Mouse (Mus musculus): Measurements from ENCODE around the gene Plb1. TPM values are rescaled to one million over a fixed set of nuclear protein-coding genes. Genes with fewer than 3 reads are reported as not detected.

Gene Plb1
- polyA plus RNA-seq, 1 experiment from 2014 or later = not detected

- H3K4me2 ChIP-seq (ENCODE audit: low read length) = no peak overlapping the region
- no peak overlapping the region for H3K4me3 ChIP-seq (replicated peaks; ENCODE audit: low read depth, low read length)
- WGBS = 83% methylated on average over 3 of the region's 3 CpGs
- H3K27me3 ChIP-seq (ENCODE audit: control insufficient read depth, insufficient read depth, low read length) = no peaks in the 10 kb centered on the region
- DNase-seq = no peak
- ATAC-seq (ENCODE audit: low FRiP score, low TSS enrichment) = no peak
- no peak overlapping the region for H3K9ac ChIP-seq (replicated peaks; ENCODE audit: low read length)
- no peak overlapping the region for H3K27ac ChIP-seq (replicated peaks; ENCODE audit: low read depth, low read length)
- H3K36me3 ChIP-seq (ENCODE audit: control insufficient read depth, insufficient read depth, low read length) = no peaks in the 10 kb centered on the region
- no peaks in the 10 kb centered on the region for H3K4me1 ChIP-seq (ENCODE audit: control insufficient read depth, insufficient read depth, low read length)
- H3K9me3 ChIP-seq (ENCODE audit: control insufficient read depth, low read length) = no peaks in the 10 kb centered on the region
These were observed 165.2 kb downstream of the Plb1 start for GRCm38 (mm10) chr5:32397719-32398118.

DNA sequence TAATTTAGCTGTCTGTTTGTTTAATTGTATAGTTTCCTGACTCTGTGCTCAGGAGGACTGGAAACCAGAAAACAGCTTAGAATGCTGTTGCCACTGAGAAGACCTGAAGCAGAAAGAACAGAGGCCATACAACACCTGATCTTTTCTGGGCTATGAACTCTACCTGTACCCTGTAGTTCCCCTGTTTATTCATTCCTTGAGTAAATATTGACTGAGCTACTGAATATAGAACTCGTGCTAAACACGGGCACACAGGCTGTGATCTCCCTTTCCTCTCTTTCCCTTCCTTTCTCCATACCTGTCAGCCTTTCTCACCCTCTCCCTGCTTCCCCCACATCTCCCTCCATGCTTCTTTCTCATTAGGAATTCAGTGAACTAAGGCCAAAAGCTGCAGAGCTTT lies 168.4 kb downstream of the Plb1 start:
- no peak overlapping the region for H3K4me3 ChIP-seq (replicated peaks; ENCODE audit: low read depth, low read length)
- ATAC-seq (ENCODE audit: low FRiP score, low TSS enrichment) (no peak), DNase-seq (no peak)
- no peaks in the 10 kb centered on the region for H3K27me3 ChIP-seq (ENCODE audit: control insufficient read depth, insufficient read depth, low read length)
- no peak overlapping the region for H3K9ac ChIP-seq (replicated peaks; ENCODE audit: low read length)
- H3K27ac ChIP-seq (replicated peaks; ENCODE audit: low read depth, low read length) = no peak overlapping the region
- no peaks in the 10 kb centered on the region for H3K36me3 ChIP-seq (ENCODE audit: control insufficient read depth, insufficient read depth, low read length)
- 82% methylated on average over 2 of the region's 2 CpGs for WGBS
- no peak overlapping the region for H3K4me2 ChIP-seq (ENCODE audit: low read length)
- H3K9me3 ChIP-seq (ENCODE audit: control insufficient read depth, low read length) = no peaks in the 10 kb centered on the region
- H3K4me1 ChIP-seq (ENCODE audit: control insufficient read depth, insufficient read depth, low read length) = 0 out of 2 replicates have a peak, but pooled peaks cover 4% of the 10 kb centered on the region

DNA sequence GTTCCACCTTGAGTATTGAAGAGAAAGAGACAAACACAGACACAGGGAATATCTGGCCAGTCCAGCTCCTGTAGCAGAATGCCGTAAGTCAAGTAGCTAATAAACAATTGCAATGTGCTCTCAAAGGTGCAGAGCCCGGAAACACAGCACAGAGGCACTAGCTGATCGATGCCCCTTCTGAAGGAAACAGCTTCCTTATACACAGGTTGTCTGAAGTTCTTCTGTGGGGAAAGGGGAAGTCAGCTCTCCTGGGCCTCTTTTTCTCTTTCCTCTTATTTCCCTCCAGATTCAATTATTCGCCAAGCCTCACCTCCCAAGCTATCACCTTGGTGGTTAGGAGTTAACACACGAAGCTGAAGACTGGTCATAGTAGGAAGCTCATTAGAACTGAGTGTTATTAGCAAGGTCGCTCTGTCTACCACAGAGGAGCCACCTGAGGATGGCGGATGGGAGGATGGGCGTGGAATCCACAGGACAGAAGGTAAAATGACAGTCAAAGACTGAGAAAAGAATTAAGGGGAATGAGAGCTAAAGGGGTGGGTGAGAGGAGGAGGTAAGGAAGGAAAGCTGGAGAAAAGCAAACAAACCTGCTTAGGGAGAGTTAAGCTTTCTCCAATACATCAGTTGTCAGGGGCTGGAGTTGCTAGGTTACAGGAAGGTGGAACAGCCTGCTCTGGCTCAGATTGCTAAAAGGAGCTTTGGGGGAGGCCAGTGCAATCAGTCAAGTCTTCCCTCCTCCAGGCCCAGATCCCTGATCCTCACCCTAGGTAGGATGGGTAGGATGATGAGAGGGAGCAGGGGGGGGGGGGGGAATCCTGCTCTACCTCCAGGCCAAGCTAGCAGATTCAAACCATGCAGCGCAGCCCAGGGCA lies 170.8 kb downstream of the Plb1 start:
- H3K27ac ChIP-seq (replicated peaks; ENCODE audit: low read depth, low read length) = no peak overlapping the region; the same call in 1 of the 2 replicates
- peak; percentile 56 for DNase-seq
- ATAC-seq (ENCODE audit: low FRiP score, low TSS enrichment) = no peak

DNA sequence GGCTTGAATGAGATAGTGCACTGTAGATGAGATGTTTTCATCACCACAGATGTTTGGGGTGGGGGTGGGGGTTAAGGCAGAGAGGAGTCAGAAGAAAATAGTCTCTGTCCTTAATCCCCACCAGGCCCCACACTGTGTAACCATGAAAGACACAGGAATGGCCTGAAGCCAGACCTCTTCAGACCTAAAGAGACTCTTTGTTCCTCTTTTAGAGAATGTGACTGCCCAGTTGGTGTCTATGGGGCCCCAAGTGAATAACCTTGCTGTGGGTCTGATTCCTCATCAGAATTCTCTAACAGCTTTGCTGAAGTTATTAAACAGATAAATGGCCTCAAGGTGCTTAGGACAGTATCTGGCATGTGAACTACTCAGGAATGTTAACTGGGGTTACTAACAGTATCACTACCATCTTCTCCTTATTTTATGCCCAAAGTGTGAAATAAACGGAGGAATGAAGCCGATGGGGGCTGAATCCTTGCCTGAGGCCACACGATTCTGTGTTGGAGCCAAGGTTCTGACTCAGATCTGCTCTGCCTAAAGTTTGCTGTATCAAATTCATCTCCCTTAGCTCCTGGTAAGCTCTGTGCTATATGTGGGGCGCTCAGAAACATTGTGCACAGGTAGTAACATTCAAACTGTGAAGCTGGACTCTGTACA lies 172.8 kb downstream of the Plb1 start:
- ATAC-seq (ENCODE audit: low FRiP score, low TSS enrichment) (no peak), DNase-seq (no peak)
- WGBS = 81% methylated on average over 4 of the region's 4 CpGs
- Histone ChIP-seq H3K4me2 (ENCODE audit: low read length) (no peak overlapping the region), H3K27ac (replicated peaks; ENCODE audit: low read depth, low read length) (no peak overlapping the region), H3K9ac (replicated peaks; ENCODE audit: low read length) (no peak overlapping the region), H3K9me3 (ENCODE audit: control insufficient read depth, low read length) (no peaks in the 10 kb centered on the region), H3K4me3 (replicated peaks; ENCODE audit: low read depth, low read length) (no peak overlapping the region), H3K36me3 (ENCODE audit: control insufficient read depth, insufficient read depth, low read length) (no peaks in the 10 kb centered on the region), H3K4me1 (ENCODE audit: control insufficient read depth, insufficient read depth, low read length) (0 out of 2 replicates have a peak, but pooled peaks cover 4% of the 10 kb centered on the region), H3K27me3 (ENCODE audit: control insufficient read depth, insufficient read depth, low read length) (no peaks in the 10 kb centered on the region)

More for the DNA sequence above, 170.8 kb downstream of the Plb1 start:
- Histone ChIP-seq H3K4me3 (replicated peaks; ENCODE audit: low read depth, low read length) (no peak overlapping the region), H3K4me1 (ENCODE audit: control insufficient read depth, insufficient read depth, low read length) (0 out of 2 replicates have a peak, but pooled peaks cover 4% of the 10 kb centered on the region), H3K4me2 (ENCODE audit: low read length) (no peak overlapping the region), H3K36me3 (ENCODE audit: control insufficient read depth, insufficient read depth, low read length) (no peaks in the 10 kb centered on the region), H3K27me3 (ENCODE audit: control insufficient read depth, insufficient read depth, low read length) (no peaks in the 10 kb centered on the region), H3K9ac (replicated peaks; ENCODE audit: low read length) (no peak overlapping the region), H3K9me3 (ENCODE audit: control insufficient read depth, low read length) (no peaks in the 10 kb centered on the region)
- 75% methylated on average over 9 of the region's 9 CpGs for whole genome bisulfite sequencing

DNA sequence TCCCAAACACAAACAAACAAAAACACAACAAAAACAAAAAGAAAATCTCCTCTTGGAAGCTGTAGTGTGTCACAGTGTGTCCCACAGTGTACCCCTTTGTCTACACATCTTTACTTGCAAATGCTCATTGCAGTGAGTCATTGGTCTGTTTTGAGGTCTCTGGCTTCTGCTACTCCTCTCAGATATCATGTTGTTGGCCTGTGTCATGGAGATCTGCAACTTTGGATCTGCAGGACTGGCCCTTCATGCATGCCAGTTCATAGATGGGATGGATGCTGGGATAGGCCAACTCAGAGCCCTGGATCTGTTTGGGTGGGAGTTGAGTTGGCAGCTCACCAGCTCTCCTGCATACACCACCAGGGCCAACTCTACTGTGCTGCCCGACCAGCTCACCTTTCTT lies 176.3 kb downstream of the Plb1 start:
- DNase-seq (no peak), ATAC-seq (ENCODE audit: low FRiP score, low TSS enrichment) (no peak)
- Histone ChIP-seq H3K9ac (replicated peaks; ENCODE audit: low read length) (no peak overlapping the region), H3K4me1 (ENCODE audit: control insufficient read depth, insufficient read depth, low read length) (0 out of 2 replicates have a peak, but pooled peaks cover 2% of the 10 kb centered on the region), H3K4me3 (replicated peaks; ENCODE audit: low read depth, low read length) (no peak overlapping the region), H3K4me2 (ENCODE audit: low read length) (no peak overlapping the region), H3K27ac (replicated peaks; ENCODE audit: low read depth, low read length) (no peak overlapping the region), H3K36me3 (ENCODE audit: control insufficient read depth, insufficient read depth, low read length) (no peaks in the 10 kb centered on the region), H3K9me3 (ENCODE audit: control insufficient read depth, low read length) (no peaks in the 10 kb centered on the region), H3K27me3 (ENCODE audit: control insufficient read depth, insufficient read depth, low read length) (no peaks in the 10 kb centered on the region)
- WGBS = 84% methylated on average over 1 of the region's 1 CpGs

DNA sequence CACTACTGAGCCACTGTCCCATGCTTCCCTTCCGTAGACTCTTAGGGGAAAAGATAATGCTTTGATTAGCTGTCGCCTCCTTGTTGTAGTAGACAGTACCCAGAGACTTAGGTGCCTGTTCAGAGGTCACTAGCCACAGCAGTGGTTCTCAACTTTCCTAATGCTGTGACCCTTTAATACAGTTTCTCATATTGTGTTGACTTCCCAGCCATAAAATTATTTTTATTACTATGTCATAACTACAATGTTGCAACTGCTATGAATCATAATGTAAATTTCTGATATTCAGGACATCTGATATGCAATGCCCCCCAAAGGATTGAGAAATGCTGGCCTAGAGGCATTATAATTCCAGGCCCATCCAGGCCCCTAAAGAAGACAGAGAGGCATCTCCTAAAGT lies 177.2 kb downstream of the Plb1 start:
- no peak for DNase-seq
- no peaks in the 10 kb centered on the region for H3K9me3 ChIP-seq (ENCODE audit: control insufficient read depth, low read length)
- H3K27ac ChIP-seq (replicated peaks; ENCODE audit: low read depth, low read length) = no peak overlapping the region
- no peak overlapping the region for H3K4me3 ChIP-seq (replicated peaks; ENCODE audit: low read depth, low read length)
- 91% methylated on average over 2 of the region's 2 CpGs for WGBS
- no peak for ATAC-seq (ENCODE audit: low FRiP score, low TSS enrichment)
- H3K4me1 ChIP-seq (ENCODE audit: control insufficient read depth, insufficient read depth, low read length) = no peaks in the 10 kb centered on the region
- no peaks in the 10 kb centered on the region for H3K27me3 ChIP-seq (ENCODE audit: control insufficient read depth, insufficient read depth, low read length)
- no peak overlapping the region for H3K9ac ChIP-seq (replicated peaks; ENCODE audit: low read length)
- no peaks in the 10 kb centered on the region for H3K36me3 ChIP-seq (ENCODE audit: control insufficient read depth, insufficient read depth, low read length)
- H3K4me2 ChIP-seq (ENCODE audit: low read length) = no peak overlapping the region

GRCm38 (mm10) chr5:32410954-32411688 lies 178.6 kb downstream of the Plb1 start:
- H3K9me3 ChIP-seq (ENCODE audit: control insufficient read depth, low read length) = no peaks in the 10 kb centered on the region
- no peaks in the 10 kb centered on the region for H3K36me3 ChIP-seq (ENCODE audit: control insufficient read depth, insufficient read depth, low read length)
- no peak overlapping the region for H3K4me2 ChIP-seq (ENCODE audit: low read length)
- no peak overlapping the region for H3K9ac ChIP-seq (replicated peaks; ENCODE audit: low read length)
- 86% methylated on average over 3 of the region's 3 CpGs for WGBS
- H3K27me3 ChIP-seq (ENCODE audit: control insufficient read depth, insufficient read depth, low read length) = no peaks in the 10 kb centered on the region
- DNase-seq (no peak), ATAC-seq (ENCODE audit: low FRiP score, low TSS enrichment) (no peak)
- H3K27ac ChIP-seq (replicated peaks; ENCODE audit: low read depth, low read length) = no peak overlapping the region
- no peak overlapping the region for H3K4me3 ChIP-seq (replicated peaks; ENCODE audit: low read depth, low read length)
- H3K4me1 ChIP-seq (ENCODE audit: control insufficient read depth, insufficient read depth, low read length) = no peaks in the 10 kb centered on the region

DNA sequence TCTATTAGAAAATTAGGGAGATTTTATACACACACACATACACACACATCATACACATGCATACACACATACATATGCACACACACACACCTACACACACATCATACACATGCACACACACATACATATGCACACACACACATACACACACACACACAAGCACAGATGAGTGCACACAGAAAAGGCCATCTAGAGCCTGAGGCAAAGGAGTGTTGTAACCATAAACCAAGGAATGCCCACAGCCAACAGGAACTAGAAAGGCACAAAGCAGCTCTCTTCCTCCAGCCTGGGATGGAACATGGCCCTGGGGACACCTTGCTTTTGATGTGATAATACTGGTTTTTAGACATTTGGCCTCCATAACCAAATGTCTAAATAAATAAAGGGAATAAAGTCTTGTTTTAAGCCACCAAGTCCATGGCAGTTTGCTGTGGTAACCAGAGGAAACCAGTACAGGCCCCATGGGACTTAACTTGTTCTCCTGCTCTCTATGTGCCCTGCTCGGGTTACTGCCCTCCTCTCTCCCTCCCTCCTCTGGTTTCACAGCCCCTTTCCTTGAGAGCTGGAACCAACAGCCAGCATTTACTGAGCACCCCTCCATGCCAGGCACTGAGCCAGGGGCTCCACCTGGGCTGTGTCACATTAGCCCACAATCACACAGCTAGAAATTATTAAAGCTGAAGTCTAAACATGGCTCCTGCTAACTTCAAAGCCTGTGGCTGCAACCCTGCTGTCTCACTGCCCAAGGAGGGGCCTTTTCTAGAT lies 179.9 kb downstream of the Plb1 start:
- no peaks in the 10 kb centered on the region for H3K4me1 ChIP-seq (ENCODE audit: control insufficient read depth, insufficient read depth, low read length)
- no peaks in the 10 kb centered on the region for H3K9me3 ChIP-seq (ENCODE audit: control insufficient read depth, low read length)
- 9% methylated on average over 1 of the region's 1 CpGs for WGBS
- no peaks in the 10 kb centered on the region for H3K27me3 ChIP-seq (ENCODE audit: control insufficient read depth, insufficient read depth, low read length)
- DNase-seq (no peak), ATAC-seq (ENCODE audit: low FRiP score, low TSS enrichment) (no peak)
- H3K36me3 ChIP-seq (ENCODE audit: control insufficient read depth, insufficient read depth, low read length) = no peaks in the 10 kb centered on the region
- no peak overlapping the region for H3K4me3 ChIP-seq (replicated peaks; ENCODE audit: low read depth, low read length)
- no peak overlapping the region for H3K4me2 ChIP-seq (ENCODE audit: low read length)
- no peak overlapping the region for H3K27ac ChIP-seq (replicated peaks; ENCODE audit: low read depth, low read length)
- no peak overlapping the region for H3K9ac ChIP-seq (replicated peaks; ENCODE audit: low read length)

Measured in midbrain, embryonic 14.5 days (tissue).